Mouse (Mus musculus) ES-Bruce4 (cell line): Measurements from ENCODE around the gene Ovol3. TPM values are rescaled to one million over a fixed set of nuclear protein-coding genes. Genes with fewer than 3 reads are reported as not detected.

ENCODE experiments used
- H3K27ac ChIP-seq: 2 replicates; pipeline ENCODE4 v1.5.1; 2012; ENCODE audit warnings: low read length, inconsistent platforms; ENCODE audit not compliant: insufficient read depth
- H3K27me3 ChIP-seq: 2 replicates; pipeline ENCODE4 v1.6.1; 2012; ENCODE audit warnings: mild to moderate bottlenecking, low read length, inconsistent platforms; ENCODE audit not compliant: control insufficient read depth, poor library complexity, insufficient read depth, severe bottlenecking
- H3K36me3 ChIP-seq: 2 replicates; pipeline ENCODE4 v1.6.1; 2012; ENCODE audit warnings: inconsistent platforms, mild to moderate bottlenecking, low read length, moderate library complexity; ENCODE audit not compliant: control insufficient read depth, poor library complexity, insufficient read depth, severe bottlenecking
- H3K4me1 ChIP-seq: one replicate; pipeline ENCODE4 v1.8.1; 2011; ENCODE audit warnings: low read length; ENCODE audit not compliant: control insufficient read depth, insufficient read depth
- H3K4me3 ChIP-seq: 2 replicates; pipeline ENCODE4 v1.5.1; 2011; ENCODE audit warnings: low read depth, mild to moderate bottlenecking, low read length
- H3K9ac ChIP-seq: 2 replicates; pipeline ENCODE4 v1.6.1; 2012; ENCODE audit warnings: low read depth, mild to moderate bottlenecking, inconsistent platforms; ENCODE audit not compliant: poor library complexity, severe bottlenecking
- H3K9me3 ChIP-seq: replicated peaks from 2 replicates; pipeline ENCODE4 v1.6.1; 2012; ENCODE audit warnings: mild to moderate bottlenecking, low read length, inconsistent platforms; ENCODE audit not compliant: control insufficient read depth, poor library complexity, insufficient read depth, severe bottlenecking
- CTCF ChIP-seq: IDR thresholded peaks from one replicate; pipeline ENCODE4 v1.8.1; 2011; ENCODE audit warnings: low read depth, low read length
- EP300 ChIP-seq: IDR thresholded peaks from 2 replicates; pipeline ENCODE4 v1.6.1; 2011; ENCODE audit warnings: low read depth, low read length; ENCODE audit not compliant: insufficient read depth
- POLR2A ChIP-seq: IDR thresholded peaks from one replicate; pipeline ENCODE4 v1.8.1; 2011; ENCODE audit warnings: low read length; ENCODE audit not compliant: insufficient read depth
- polyA plus RNA-seq: library from polyadenylated mRNA; stranded (reverse); fragments of >200 nt; gene quantifications from 2 replicates; pipeline ENCODE4 v1.2.4, GENCODE M21; 2011; ENCODE audit warnings: low read depth; ENCODE audit not compliant: missing spikeins, insufficient read depth, insufficient read length

Ovol3 gene
- polyA plus RNA-seq, 1 experiment, result not detected

DNA sequence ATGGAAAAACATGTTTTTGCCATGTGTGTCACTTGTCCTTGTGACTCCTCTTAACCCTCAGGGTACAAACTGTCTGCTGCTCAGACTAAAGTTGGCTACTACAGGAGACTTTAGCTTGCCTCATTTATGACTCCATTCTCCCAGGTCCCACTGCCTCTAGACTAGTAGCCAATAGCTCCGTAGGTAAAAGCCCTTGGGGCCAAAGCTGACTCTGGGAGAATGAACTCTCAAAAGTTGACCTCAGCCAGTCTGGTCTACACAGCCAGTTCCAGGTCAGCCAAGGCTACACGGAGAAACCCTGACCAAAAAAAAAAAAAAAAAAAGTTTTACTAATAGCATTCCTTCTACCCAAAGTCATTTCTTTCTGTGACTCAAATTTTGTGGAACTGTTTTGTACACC is 43.4 kb upstream of the Ovol3 start:
- Histone ChIP-seq H3K4me3 (no peak overlapping the region), H3K4me1 (peaks cover 2% of the 10 kb centered on the region), H3K27ac (peak overlapping the region; percentile 81), H3K9me3 (no peaks in the 10 kb centered on the region), H3K36me3 (no peaks in the 10 kb centered on the region), H3K9ac (no peak overlapping the region), H3K27me3 (no peaks in the 10 kb centered on the region)
- TF ChIP-seq CTCF, result no peak

DNA sequence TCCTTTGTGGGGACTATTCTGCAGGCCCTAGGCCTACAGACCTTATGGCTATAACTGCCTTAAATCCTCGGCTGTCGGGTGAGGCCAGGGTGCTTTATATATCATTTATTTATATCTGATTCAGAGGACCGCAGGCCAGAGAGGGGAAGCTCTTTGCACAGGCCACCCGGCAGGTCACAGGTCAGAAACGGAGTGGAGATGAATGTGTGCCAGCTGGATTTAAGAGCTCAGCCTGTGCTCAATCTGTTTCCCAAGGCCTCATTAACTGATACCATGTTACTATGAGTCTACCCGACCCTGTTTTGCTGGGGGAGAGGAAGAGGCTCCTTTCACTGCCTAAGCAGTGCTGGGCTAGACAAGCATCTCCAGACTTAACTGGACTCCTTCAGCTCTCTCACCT is 38.9 kb upstream of the Ovol3 start:
- Histone ChIP-seq H3K9me3 (no peaks in the 10 kb centered on the region), H3K4me1 (no peaks in the 10 kb centered on the region)

DNA sequence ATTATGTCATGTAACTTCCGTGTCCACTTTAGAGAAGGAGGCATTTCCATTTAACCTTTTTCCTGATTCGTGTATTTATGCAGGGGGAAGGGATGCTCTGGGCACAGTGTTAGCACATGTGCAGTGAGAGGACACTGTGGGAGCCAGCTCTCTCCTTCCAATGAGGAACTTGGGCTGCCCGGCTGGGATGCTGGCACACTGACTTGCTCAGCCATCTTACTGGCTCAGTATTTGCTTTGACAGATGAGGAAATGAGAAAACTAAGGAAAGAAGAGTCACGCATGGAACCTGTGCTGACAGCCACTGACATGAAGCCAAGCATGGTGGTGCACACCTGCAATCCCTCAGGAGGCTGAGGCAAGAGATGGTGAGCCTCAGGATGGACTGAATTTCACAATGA is 34.1 kb upstream of the Ovol3 start:
- TF ChIP-seq EP300, result no peak
- Histone ChIP-seq H3K27ac (no peak overlapping the region), H3K9ac (no peak overlapping the region), H3K36me3 (peaks cover 18% of the 10 kb centered on the region), H3K4me3 (no peak overlapping the region), H3K9me3 (no peaks in the 10 kb centered on the region), H3K27me3 (no peaks in the 10 kb centered on the region), H3K4me1 (peaks cover 2% of the 10 kb centered on the region)

More for the DNA sequence above, 38.9 kb upstream of the Ovol3 start:
- H3K27me3 ChIP-seq, result no peaks in the 10 kb centered on the region
- H3K4me3 ChIP-seq, result no peak overlapping the region
- H3K9ac ChIP-seq, result no peak overlapping the region
- no peak for TF ChIP-seq POLR2A
- TF ChIP-seq EP300, result no peak
- no peak for TF ChIP-seq CTCF
- no peak overlapping the region for H3K27ac ChIP-seq
- H3K36me3 ChIP-seq, result peaks cover 8% of the 10 kb centered on the region; the same call in 1 of the 2 replicates

DNA sequence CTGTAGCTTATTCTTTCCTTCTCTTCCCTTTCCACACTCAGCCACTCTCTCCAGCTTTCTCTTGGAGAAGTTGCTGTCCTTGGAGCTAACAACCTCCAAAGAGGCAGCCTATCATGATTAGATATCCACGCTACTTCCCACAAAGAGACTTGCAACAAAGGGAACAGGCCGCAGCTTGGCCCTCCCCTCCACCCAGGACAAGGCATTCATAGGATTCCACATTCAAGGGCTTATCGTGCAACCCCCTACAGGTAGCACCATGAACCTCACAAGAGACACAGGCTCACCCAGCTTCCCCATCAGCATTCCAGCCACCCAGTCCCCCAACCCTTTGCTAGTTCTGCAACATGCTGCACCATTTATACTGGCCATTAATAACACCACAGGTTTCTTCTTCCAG is 31.3 kb upstream of the Ovol3 start:
- peaks cover 2% of the 10 kb centered on the region for H3K4me1 ChIP-seq
- H3K27me3 ChIP-seq, result no peaks in the 10 kb centered on the region
- peaks cover 24% of the 10 kb centered on the region for H3K36me3 ChIP-seq
- no peak overlapping the region for H3K9ac ChIP-seq
- no peak for TF ChIP-seq POLR2A
- no peak for TF ChIP-seq CTCF
- TF ChIP-seq EP300, result no peak
- no peaks in the 10 kb centered on the region for H3K9me3 ChIP-seq
- no peak overlapping the region for H3K27ac ChIP-seq
- H3K4me3 ChIP-seq, result no peak overlapping the region

DNA sequence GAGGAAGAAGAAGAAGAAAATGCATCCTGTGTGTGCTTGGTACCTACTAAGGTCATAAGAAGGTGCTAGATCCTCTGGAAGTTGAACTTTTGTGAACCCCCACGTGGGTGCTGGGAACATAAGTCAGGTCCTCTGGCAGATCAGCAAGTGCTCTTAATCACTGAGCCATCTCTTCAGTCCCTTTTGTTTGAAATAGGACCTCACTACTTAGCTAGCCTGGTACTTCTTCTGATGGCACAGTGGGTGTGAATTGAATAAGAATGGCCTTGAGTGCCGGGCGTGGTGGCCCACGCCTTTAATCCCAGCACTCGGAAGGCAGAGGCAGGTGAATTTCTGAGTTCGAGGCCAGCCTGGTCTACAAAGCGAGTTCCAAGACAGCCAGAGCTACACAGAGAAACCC is 30.4 kb upstream of the Ovol3 start:
- peaks cover 31% of the 10 kb centered on the region for H3K36me3 ChIP-seq
- no peaks in the 10 kb centered on the region for H3K27me3 ChIP-seq
- no peak overlapping the region for H3K9ac ChIP-seq
- no peak overlapping the region for H3K27ac ChIP-seq
- H3K4me1 ChIP-seq, result peaks cover 2% of the 10 kb centered on the region
- peak; percentile 55; the same call in 1 of the 2 replicates for TF ChIP-seq EP300
- TF ChIP-seq POLR2A, result no peak
- H3K4me3 ChIP-seq, result no peak overlapping the region
- no peaks in the 10 kb centered on the region for H3K9me3 ChIP-seq

DNA sequence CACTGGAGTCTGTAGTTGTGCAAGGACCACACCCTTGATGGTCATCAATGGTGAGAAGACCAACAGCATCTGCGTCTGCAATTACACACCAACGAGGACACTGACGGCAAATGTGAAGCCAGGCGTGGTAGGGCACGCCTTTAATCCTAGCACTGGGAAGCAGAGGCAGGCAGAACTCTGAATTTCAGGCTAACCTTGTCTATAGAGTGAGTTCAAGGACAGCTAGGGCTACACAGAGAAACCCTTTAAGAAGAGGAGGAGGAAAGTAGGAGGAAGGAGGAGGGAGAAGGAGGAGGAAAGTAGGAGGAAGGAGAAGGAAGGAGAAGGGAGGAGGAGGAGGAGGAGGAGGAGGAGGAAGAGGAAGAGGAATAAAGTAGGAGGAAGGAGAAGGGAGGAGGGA is 30.0 kb upstream of the Ovol3 start:
- no peak overlapping the region for H3K9ac ChIP-seq
- TF ChIP-seq EP300 (no peak), CTCF (no peak), POLR2A (no peak)
- no peak overlapping the region for H3K4me3 ChIP-seq
- H3K27ac ChIP-seq, result no peak overlapping the region
- no peaks in the 10 kb centered on the region for H3K9me3 ChIP-seq
- no peaks in the 10 kb centered on the region for H3K27me3 ChIP-seq
- peaks cover 32% of the 10 kb centered on the region for H3K36me3 ChIP-seq
- H3K4me1 ChIP-seq, result peaks cover 2% of the 10 kb centered on the region
